Mouse (Mus musculus) neutrophil, adult 83 days (primary cell): ENCODE measurements around the gene Abcg8. TPM values are rescaled to one million over a fixed set of nuclear protein-coding genes. Genes with fewer than 3 reads are reported as not detected.

Experiments used
- total RNA-seq, 2 experiments: library from RNA; stranded (reverse); gene quantifications; one replicate each; pipeline ENCODE4 v1.2.4; 2023

The Abcg8 gene
- total RNA-seq: not detected

DNA sequence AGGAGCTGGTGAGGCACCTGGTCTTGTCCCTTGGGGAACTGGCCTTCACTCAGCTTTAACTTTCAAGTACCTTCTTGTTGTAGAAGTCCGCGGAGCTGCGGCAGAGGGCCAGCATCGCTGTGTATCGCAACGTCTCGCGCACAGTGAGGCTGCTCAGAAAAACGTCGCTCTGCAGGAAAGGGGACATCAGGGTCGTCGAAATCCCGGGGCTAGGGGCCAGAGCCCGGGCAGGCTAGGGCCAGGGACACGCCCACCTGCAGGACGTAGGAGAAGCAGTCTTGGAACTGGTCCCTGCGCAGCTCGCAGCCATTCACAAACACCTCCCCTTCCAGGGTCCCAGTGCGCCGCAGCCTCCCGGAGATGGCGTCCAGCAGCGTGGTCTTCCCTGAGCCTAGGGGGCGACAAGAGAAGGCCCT, at the start of gene Abcg8:
Abcg8 (plus strand) TSS at position 352 of the 416 bp plus-strand sequence.

DNA sequence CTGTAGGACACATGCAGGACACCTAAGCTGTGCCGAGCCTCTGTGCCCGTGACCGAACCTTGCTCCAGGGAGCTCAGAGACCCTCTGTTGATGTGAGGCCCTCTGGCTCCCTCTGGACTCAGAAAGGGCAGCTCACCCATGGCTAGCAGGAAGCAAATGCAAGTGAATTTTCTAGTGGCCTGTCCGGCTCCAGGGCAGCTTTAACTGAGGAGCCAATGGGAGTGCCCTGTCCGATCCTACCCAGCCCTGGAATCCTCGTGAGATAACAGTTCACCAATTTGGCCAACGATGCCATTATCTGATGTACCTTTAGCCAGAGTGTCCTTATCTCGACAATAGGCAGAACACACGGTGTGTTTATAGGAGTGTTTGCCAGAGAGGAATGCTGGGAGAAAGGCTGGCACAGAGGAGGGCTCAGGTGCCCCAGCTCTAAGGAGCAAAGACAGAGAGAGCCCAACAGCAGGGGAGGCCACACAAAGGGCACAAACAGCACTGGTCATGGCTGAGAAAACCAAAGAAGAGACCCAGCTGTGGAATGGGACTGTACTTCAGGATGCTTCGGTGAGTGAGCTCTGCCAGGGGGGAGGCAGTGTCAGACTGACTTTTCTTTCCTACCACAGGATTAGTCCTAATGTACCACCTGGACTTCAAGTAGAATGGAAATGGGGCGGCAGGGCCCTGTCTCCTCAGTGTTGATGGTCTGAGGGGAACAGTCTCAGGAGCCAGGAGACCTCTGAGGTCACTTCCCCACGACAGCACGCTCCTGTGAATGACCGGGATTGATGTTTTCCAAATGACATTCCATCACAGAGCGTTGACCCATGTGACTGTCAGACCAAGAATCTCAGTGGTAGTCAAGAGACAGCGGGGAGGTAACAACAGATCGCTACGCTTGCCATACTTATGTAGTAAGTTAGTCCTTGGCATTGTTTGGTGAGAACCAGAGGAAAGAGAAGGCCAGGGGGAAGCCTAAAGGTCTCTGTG, 6.9 kb downstream of the Abcg8 start, which contains the start of gene Abcg5:
Abcg5 (minus strand) TSS at position 278 of the 984 bp plus-strand sequence.

Other genes with a start within 250 kb of the Abcg8 start
- 10 to 100 TPM; 14.5 to 14.8 TPM for gene Thada, start 210.1 kb upstream of the Abcg8 start, total RNA-seq
- under 1 TPM in 1 of 2 experiments, not detected in 1; 0.22 TPM for gene Plekhh2, start 164.4 kb upstream of the Abcg8 start, total RNA-seq
- 1 to 10 TPM; 1.1 to 2.4 TPM for gene Dync2li1, start 49.8 kb upstream of the Abcg8 start, total RNA-seq
- gene Abcg5, start 6.7 kb downstream of the Abcg8 start, total RNA-seq: not detected
- 10 to 100 TPM; 15.4 to 18.9 TPM for gene Lrpprc, start 114.5 kb downstream of the Abcg8 start, total RNA-seq